Mouse (Mus musculus) stomach, postnatal 0 days (tissue): Measurements from ENCODE around the gene Tgfbr3.

Experiments
- CTCF ChIP-seq: IDR thresholded peaks from 2 replicates; pipeline ENCODE4 v1.5.1; 2016; ENCODE audit warnings: antibody characterized with exemption, low read depth, mild to moderate bottlenecking, moderate library complexity
- EP300 ChIP-seq: optimal IDR thresholded peaks from 2 replicates; pipeline ENCODE3; 2016; ENCODE audit warnings: antibody characterized with exemption

GRCm38 (mm10) chr5:107165271-107165670 is 124.2 kb downstream of the Tgfbr3 start:
- TF ChIP-seq CTCF (no peak), EP300 (no peak)
